Mouse (Mus musculus): ENCODE results near the gene Scd1. TPM values are rescaled to one million over a fixed set of nuclear protein-coding genes. Genes with fewer than 3 reads are reported as not detected.
"Not testable (repeated sequence)": the region's sequence is repeated elsewhere in the genome, so short reads cannot be mapped to it uniquely, and the experiment has no call there.

The Scd1 gene
- polyA plus RNA-seq, 1 experiment from 2014 or later = 2.6 TPM

DNA sequence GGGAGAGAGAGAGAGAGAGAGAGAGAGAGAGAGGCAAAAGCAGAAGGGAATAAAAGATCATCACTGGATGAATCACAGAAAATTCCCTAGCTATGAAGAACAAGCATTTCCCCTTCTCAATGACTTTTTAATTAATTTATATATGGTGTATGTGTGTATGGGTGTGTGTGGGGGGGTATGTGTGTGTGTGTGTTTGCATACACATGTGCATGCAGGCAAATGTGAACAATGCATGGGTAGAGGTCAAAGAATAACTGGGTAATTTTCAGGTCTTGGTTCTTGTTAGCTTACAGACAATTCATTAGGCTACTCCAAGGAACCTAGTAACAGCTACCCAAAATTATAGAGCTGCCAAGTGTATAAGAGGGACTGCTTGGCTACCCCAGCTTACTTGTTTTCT, 28.6 kb downstream of the Scd1 start:
- H3K4me1 ChIP-seq = no peaks in the 10 kb centered on the region
- no peak overlapping the region for H3K27ac ChIP-seq
- no peak overlapping the region for H3K4me3 ChIP-seq
- no peaks in the 10 kb centered on the region for H3K36me3 ChIP-seq
- H3K4me2 ChIP-seq = no peak overlapping the region
- no peaks in the 10 kb centered on the region for H3K9me3 ChIP-seq
- H3K9ac ChIP-seq = no peak overlapping the region
- no peak for ATAC-seq (ENCODE audit: borderline replicate concordance, extremely low read depth, low FRiP score, low TSS enrichment)
- no peaks in the 10 kb centered on the region for H3K27me3 ChIP-seq

DNA sequence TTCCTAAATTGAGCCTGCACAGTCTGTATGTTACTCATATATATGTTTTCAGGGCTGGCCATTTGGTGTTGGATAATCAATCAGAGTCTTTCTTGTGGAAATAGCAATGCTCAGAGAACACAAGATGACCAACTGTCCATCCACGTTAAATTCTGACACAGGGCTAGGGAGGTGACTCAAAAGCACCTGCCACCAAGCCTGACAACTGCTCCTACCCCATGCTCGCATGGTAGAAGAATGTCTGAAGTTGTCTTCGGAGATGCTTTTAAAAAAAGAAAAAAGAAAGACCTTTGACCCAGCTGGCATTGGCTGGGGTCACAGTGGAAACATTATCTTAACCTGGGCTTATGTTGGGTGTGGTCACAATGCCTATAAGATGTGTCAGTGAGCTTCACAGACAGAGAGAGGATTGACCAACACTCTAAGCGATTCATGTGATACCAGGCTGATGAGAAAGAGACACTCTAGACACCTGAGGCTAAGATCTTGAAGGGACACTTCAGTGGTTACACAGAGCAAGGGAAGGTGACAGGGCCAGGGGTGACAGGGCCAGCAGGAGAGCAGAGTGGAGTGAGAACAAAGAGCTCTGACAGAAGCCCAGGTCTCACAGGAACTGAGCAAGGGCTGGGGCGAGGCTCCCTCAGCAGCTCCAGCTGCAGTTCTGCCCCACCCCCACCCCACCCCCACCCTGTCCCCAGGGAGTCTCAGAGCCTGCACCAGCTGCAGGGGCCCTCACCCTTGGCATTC, 29.9 kb downstream of the Scd1 start:
- Histone ChIP-seq H3K27me3 (no peaks in the 10 kb centered on the region), H3K4me1 (no peaks in the 10 kb centered on the region), H3K27ac (no peak overlapping the region), H3K9ac (no peak overlapping the region), H3K36me3 (no peaks in the 10 kb centered on the region), H3K9me3 (no peaks in the 10 kb centered on the region), H3K4me3 (no peak overlapping the region), H3K4me2 (no peak overlapping the region)
- 31% methylated on average over 5 of the region's 5 CpGs for WGBS
- peak; percentile 52; the same call in 1 of the 2 replicates for ATAC-seq (ENCODE audit: borderline replicate concordance, extremely low read depth, low FRiP score, low TSS enrichment)

DNA sequence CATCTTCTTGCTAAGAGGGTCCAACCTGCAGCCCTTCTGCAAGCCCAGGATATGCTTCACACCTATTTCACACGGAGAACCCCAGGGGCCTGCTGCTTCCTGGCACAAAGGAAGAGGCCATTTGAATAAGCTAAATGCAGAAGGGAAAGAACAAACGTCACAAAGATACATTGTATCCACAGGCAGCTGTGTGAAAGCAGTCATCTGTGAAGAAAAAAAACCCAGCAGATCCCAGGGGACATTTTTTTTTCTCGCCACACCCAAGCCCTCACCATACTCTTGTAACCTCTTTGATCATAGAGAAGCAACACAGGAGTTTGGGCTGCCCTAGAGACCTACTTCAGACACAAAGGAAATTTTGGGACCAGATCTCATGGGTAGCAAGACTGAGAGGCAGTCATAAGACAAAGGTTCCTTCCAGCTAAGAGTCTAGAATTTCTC, 31.1 kb downstream of the Scd1 start:
- H3K27ac ChIP-seq = no peak overlapping the region
- no peaks in the 10 kb centered on the region for H3K9me3 ChIP-seq
- no peak overlapping the region for H3K4me3 ChIP-seq
- H3K36me3 ChIP-seq = no peaks in the 10 kb centered on the region
- H3K27me3 ChIP-seq = no peaks in the 10 kb centered on the region
- ATAC-seq (ENCODE audit: borderline replicate concordance, extremely low read depth, low FRiP score, low TSS enrichment) = no peak
- 35% methylated on average over 3 of the region's 3 CpGs for WGBS
- H3K4me2 ChIP-seq = no peak overlapping the region
- H3K4me1 ChIP-seq = no peaks in the 10 kb centered on the region
- no peak overlapping the region for H3K9ac ChIP-seq

DNA sequence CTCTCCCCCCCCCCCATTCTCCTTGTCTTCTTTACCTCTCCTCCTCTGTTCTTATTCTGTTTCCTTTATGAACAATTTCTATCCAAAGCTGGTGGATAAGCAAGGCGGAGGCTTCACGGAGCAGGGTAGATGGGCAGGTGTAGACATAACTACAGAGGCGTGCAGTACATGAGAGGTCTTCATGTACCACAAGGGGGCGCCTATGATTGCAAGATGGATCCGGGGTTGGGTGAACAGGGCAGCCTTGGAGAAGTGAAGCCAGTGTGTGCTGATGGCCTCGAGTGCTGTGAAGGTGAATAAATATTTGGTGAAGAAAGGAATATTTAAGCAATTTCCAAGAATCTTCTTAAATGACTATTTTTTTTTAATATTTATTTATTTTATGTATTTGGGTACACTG, 34.7 kb downstream of the Scd1 start:
- H3K9ac ChIP-seq = no peak overlapping the region
- H3K27me3 ChIP-seq = no peaks in the 10 kb centered on the region
- 16% methylated on average over 6 of the region's 6 CpGs for WGBS

DNA sequence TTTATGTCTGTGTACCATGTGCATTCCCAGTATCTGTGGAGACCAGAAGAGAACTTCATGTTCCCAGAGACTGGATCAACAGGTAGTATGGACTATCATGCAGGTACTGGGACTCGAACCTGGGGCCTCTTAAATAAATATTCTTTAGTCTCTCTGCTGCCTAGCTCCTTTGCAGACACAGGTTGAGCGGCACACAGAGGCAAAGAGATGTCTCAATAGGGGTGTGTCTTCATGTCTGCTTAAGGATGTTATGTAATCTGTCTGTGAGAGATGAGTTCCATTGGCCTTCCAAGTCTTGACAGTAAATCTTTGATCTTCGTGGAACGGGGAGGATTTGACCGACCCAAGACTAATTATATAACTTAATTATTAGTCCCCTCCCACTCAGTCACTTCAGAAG, 37.4 kb downstream of the Scd1 start:
- H3K27me3 ChIP-seq = no peaks in the 10 kb centered on the region
- H3K27ac ChIP-seq = no peak overlapping the region
- WGBS = 61% methylated on average over 5 of the region's 5 CpGs
- H3K9me3 ChIP-seq = no peaks in the 10 kb centered on the region
- H3K9ac ChIP-seq = no peak overlapping the region
- no peak overlapping the region for H3K4me3 ChIP-seq
- no peak for ATAC-seq (ENCODE audit: borderline replicate concordance, extremely low read depth, low FRiP score, low TSS enrichment)
- no peak overlapping the region for H3K4me2 ChIP-seq
- no peaks in the 10 kb centered on the region for H3K4me1 ChIP-seq
- H3K36me3 ChIP-seq = no peaks in the 10 kb centered on the region

More for the DNA sequence above, 34.7 kb downstream of the Scd1 start:
- Histone ChIP-seq H3K36me3 (no peaks in the 10 kb centered on the region), H3K4me1 (no peaks in the 10 kb centered on the region), H3K27ac (no peak overlapping the region), H3K9me3 (no peaks in the 10 kb centered on the region), H3K4me3 (no peak overlapping the region), H3K4me2 (no peak overlapping the region)
- ATAC-seq (ENCODE audit: borderline replicate concordance, extremely low read depth, low FRiP score, low TSS enrichment) = no peak

DNA sequence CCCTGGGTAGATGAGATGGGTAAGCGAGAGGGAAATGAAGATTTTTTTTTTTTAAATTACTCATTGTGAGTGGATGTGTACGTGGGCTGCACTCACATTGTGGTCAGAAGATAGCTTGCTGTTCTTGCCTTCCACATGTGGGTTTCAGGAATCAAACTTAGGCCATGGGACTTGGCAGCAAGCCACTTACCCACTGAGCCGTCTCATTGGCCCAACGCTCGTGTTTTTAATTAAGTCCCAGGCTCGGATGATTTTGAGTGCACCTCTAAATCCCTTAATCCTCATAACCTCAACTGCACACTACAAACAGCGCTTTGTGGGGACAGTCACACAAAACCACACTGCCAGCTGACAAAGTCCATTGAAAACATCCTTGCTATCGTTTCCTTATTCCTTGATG, 38.3 kb downstream of the Scd1 start:
- ATAC-seq (ENCODE audit: borderline replicate concordance, extremely low read depth, low FRiP score, low TSS enrichment) = no peak
- 71% methylated on average over 8 of the region's 8 CpGs for WGBS
- Histone ChIP-seq H3K27me3 (no peaks in the 10 kb centered on the region), H3K4me3 (no peak overlapping the region), H3K4me1 (no peaks in the 10 kb centered on the region), H3K36me3 (no peaks in the 10 kb centered on the region), H3K4me2 (no peak overlapping the region), H3K9ac (no peak overlapping the region), H3K9me3 (no peaks in the 10 kb centered on the region), H3K27ac (no peak overlapping the region)

DNA sequence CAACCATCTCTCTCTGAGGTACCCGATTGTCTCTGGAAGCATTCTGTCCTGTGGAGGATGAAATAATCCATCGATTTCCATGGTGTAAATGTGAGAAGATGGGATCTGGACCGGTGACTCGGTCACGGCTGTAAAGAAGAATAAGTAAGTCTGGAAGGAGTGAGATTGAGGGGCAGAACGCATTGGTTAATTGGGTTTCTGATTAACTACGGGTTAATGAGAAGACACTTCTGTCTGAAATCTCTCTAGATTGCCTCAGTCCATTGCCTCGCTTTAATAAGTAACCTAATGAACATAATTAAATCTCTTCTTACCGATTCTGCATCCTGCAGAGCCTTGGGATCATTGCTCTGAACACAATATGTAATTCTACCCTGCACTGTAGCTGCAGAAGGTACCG, 40.6 kb downstream of the Scd1 start:
- not testable (repeated sequence) for H3K27me3 ChIP-seq; ATAC-seq (ENCODE audit: borderline replicate concordance, extremely low read depth, low FRiP score, low TSS enrichment); H3K36me3 ChIP-seq; H3K9me3 ChIP-seq; H3K4me1 ChIP-seq; H3K4me2 ChIP-seq; H3K9ac ChIP-seq; H3K27ac ChIP-seq; H3K4me3 ChIP-seq
- 85% methylated on average over 10 of the region's 10 CpGs for whole genome bisulfite sequencing

DNA sequence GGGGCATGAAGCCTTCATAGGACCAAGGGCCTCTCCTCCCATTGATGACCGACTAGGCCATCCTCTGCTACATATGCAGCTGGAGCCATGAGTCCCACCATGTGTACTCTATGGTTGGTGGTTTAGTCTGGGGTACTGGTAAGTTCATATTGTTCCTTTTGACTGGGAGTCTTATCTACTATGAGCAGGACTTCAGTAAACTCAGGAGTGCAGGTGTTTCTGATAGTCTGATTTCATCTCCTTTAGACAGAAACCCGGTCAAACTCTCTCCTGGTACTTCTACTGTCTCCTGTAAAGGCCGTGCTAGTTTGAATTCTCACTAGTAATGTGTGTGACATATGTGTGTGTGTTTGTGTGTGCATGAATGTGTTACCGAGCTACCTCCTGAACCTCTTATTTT, 41.9 kb downstream of the Scd1 start:
- no peak overlapping the region for H3K4me3 ChIP-seq
- no peak overlapping the region for H3K9ac ChIP-seq
- no peaks in the 10 kb centered on the region; the same call in 1 of the 2 replicates for H3K4me1 ChIP-seq
- H3K9me3 ChIP-seq = no peaks in the 10 kb centered on the region
- H3K36me3 ChIP-seq = no peaks in the 10 kb centered on the region
- 71% methylated on average over 4 of the region's 4 CpGs for WGBS
- H3K27me3 ChIP-seq = no peaks in the 10 kb centered on the region
- no peak for ATAC-seq (ENCODE audit: borderline replicate concordance, extremely low read depth, low FRiP score, low TSS enrichment)
- no peak overlapping the region for H3K27ac ChIP-seq
- H3K4me2 ChIP-seq = no peak overlapping the region

DNA sequence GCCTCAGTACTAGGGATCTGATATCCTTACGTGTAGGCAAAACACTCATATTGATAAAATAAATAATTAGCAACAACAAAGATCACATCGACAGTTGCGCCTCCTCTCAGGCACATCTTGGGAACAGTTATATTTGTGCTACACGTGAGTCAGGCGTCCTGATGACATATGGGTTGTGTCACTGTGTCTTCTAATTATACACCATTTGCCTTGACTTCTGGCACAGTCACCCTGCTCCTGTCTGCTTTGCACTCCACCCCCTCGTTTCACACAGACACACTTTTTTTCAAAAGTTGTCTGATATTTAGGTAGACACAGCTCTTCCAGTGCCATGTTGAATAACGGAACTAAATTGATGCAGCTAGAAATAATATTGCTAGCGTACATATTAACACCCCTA, 43.6 kb downstream of the Scd1 start:
- whole genome bisulfite sequencing = 62% methylated on average over 8 of the region's 8 CpGs
- H3K4me1 ChIP-seq = peaks cover under 1% of the 10 kb centered on the region; the same call in 1 of the 2 replicates
- ATAC-seq (ENCODE audit: borderline replicate concordance, extremely low read depth, low FRiP score, low TSS enrichment) = no peak

DNA sequence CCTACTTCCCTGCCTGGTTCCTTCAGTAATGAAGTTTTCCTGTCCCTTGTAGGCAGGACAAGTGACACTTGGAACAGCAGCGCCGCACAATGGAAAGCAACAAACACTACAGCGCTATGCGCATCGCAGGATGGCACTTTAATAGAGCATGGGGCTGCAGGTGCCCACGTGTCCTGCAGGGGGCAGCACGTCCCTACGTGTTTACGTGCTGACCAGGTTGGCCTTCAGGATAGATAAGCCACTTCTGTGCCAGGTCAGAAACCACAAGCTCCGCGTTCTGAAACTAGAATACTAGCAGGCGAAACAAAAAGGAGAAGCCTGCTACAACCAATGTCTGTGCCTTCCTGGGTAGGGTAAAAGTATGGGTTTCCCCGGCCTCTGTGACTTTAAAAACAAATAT, 44.1 kb downstream of the Scd1 start:
- peaks cover 5% of the 10 kb centered on the region for H3K4me1 ChIP-seq
- H3K27ac ChIP-seq = no peak overlapping the region
- H3K9ac ChIP-seq = no peak overlapping the region
- WGBS = 18% methylated on average over 13 of the region's 13 CpGs
- no peaks in the 10 kb centered on the region for H3K9me3 ChIP-seq
- H3K27me3 ChIP-seq = no peaks in the 10 kb centered on the region
- H3K4me2 ChIP-seq = 0 out of 2 replicates have a peak overlapping the region, but pooled peaks have one; percentile 16
- no peaks in the 10 kb centered on the region for H3K36me3 ChIP-seq
- no peak overlapping the region for H3K4me3 ChIP-seq
- ATAC-seq (ENCODE audit: borderline replicate concordance, extremely low read depth, low FRiP score, low TSS enrichment) = no peak

More for the DNA sequence above, 43.6 kb downstream of the Scd1 start:
- Histone ChIP-seq H3K4me3 (no peak overlapping the region), H3K27me3 (no peaks in the 10 kb centered on the region), H3K4me2 (no peak overlapping the region), H3K27ac (no peak overlapping the region), H3K36me3 (no peaks in the 10 kb centered on the region), H3K9ac (no peak overlapping the region), H3K9me3 (no peaks in the 10 kb centered on the region)

DNA sequence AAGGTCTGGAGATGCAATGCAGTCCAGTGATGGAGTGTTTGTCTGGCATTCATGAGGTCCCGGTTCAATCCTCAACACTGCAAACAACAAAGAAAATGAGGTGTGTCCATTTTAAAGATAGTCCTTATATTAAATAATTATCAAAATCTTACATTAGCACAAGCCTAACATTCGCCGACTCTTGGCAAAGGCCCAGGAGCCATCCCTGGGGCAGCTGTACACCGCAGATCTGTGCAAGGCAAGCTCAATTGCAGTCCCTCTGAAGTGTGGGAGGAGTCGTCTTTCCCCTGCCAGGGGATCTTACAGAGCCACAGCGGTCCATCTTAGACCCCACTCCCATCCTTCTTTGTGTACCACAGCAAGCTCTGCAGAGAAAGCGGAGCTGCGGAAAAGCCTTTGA, 49.0 kb downstream of the Scd1 start:
- no peak overlapping the region for H3K9ac ChIP-seq
- no peaks in the 10 kb centered on the region for H3K36me3 ChIP-seq
- no peaks in the 10 kb centered on the region for H3K27me3 ChIP-seq
- H3K4me1 ChIP-seq = peaks cover 5% of the 10 kb centered on the region
- no peaks in the 10 kb centered on the region for H3K9me3 ChIP-seq
- H3K4me2 ChIP-seq = no peak overlapping the region
- no peak overlapping the region for H3K4me3 ChIP-seq
- H3K27ac ChIP-seq = no peak overlapping the region
- WGBS = 27% methylated on average over 8 of the region's 8 CpGs
- no peak for ATAC-seq (ENCODE audit: borderline replicate concordance, extremely low read depth, low FRiP score, low TSS enrichment)

DNA sequence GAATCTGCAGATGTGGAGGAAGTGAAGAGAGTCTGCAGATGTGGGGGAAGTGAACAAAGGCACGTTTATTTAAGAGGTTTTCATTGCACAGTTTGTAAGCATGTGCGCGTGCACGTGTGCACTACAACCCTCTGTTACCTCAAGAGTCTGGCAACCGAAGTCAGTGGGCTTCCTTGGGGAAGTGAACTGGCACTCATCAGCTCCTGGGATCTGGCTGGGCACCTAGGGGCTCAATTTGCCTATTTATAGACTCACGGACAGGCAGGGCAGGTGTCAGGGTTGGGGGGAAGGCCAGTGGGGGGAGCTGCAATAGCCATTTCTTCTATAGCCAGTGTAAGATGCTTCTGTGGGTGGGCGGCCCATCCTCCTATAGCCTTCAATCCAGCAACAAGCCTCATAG, 55.9 kb downstream of the Scd1 start:
- Histone ChIP-seq H3K27me3 (no peaks in the 10 kb centered on the region), H3K9ac (no peak overlapping the region), H3K4me3 (no peak overlapping the region), H3K4me1 (no peaks in the 10 kb centered on the region), H3K9me3 (no peaks in the 10 kb centered on the region), H3K27ac (no peak overlapping the region), H3K36me3 (no peaks in the 10 kb centered on the region), H3K4me2 (no peak overlapping the region)
- WGBS = 73% methylated on average over 7 of the region's 7 CpGs
- ATAC-seq (ENCODE audit: borderline replicate concordance, extremely low read depth, low FRiP score, low TSS enrichment) = no peak

DNA sequence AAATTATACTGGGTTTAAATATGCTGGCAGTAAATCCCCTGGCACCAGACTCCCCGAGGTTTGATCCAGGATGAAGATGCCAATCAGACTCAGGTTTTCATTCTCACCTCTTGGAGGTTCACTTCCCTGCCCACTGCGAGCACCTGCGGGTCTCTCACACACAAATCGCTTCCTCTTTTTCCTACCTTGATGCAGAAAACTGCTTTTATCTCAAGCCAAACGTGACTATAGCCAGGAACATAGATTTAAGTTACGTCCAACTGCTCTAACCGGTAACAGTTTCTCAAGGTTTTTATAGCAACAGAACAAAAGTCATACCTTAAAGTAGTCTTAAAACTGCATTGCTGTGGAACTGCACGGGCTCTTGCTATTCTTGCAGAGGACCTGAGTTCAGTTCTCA, 58.0 kb downstream of the Scd1 start:
- WGBS = 86% methylated on average over 8 of the region's 8 CpGs
- ATAC-seq (ENCODE audit: borderline replicate concordance, extremely low read depth, low FRiP score, low TSS enrichment) = no peak
- no peak overlapping the region for H3K4me3 ChIP-seq
- H3K4me2 ChIP-seq = no peak overlapping the region
- no peaks in the 10 kb centered on the region for H3K9me3 ChIP-seq
- H3K9ac ChIP-seq = no peak overlapping the region
- no peaks in the 10 kb centered on the region for H3K36me3 ChIP-seq
- no peak overlapping the region for H3K27ac ChIP-seq
- no peaks in the 10 kb centered on the region for H3K4me1 ChIP-seq
- H3K27me3 ChIP-seq = no peaks in the 10 kb centered on the region
